Mouse (Mus musculus) gastrocnemius, postnatal 4 days (tissue): ENCODE data around the gene Rita1. TPM values are rescaled to one million over a fixed set of nuclear protein-coding genes. Genes with fewer than 3 reads are reported as not detected.

Experiments
- DNase-seq, 2 experiments: peaks; one replicate each; pipeline ENCODE4 v3.0.0; 2021 to 2022; ENCODE audit warnings: low spot score in 2 of 2, mixed read lengths in 2 of 2
- total RNA-seq, 2 experiments: library from RNA; stranded (reverse); gene quantifications; 2 replicates each; pipeline ENCODE4 v1.2.3; 2021

Gene Rita1
- total RNA-seq, 2 experiments from 2014 or later = 6.1 to 7.2 TPM

- DNase-seq = no peak
Measured at GRCm38 (mm10) chr5:120603515-120603914, 8.9 kb downstream of the Rita1 start.

GRCm38 (mm10) chr5:120602210-120602609, 10.2 kb downstream of the Rita1 start:
- DNase-seq = no peak

GRCm38 (mm10) chr5:120600946-120601668, 11.3 kb downstream of the Rita1 start:
- DNase-seq = no peak

- no peak for DNase-seq
Measured at GRCm38 (mm10) chr5:120599625-120600024, 12.8 kb downstream of the Rita1 start.

- DNase-seq = no peak
Measured at GRCm38 (mm10) chr5:120594485-120594884, 17.9 kb downstream of the Rita1 start.

- no peak for DNase-seq
Measured at GRCm38 (mm10) chr5:120592141-120592540, 20.2 kb downstream of the Rita1 start.

- DNase-seq = no peak
Measured at GRCm38 (mm10) chr5:120590356-120591010, 21.9 kb downstream of the Rita1 start.

- DNase-seq = peak; percentile 98 to 100
Measured at GRCm38 (mm10) chr5:120588569-120589094, 23.8 kb downstream of the Rita1 start, which contains the start of the genes Tpcn1 and Iqcd. Tpcn1 (minus strand) TSS chr5:120588673. Iqcd (plus strand) TSS chr5:120589016.

- no peak for DNase-seq
Measured at GRCm38 (mm10) chr5:120587940-120588568, 24.3 kb downstream of the Rita1 start.

GRCm38 (mm10) chr5:120587616-120587926, 24.8 kb downstream of the Rita1 start:
- DNase-seq = no peak

GRCm38 (mm10) chr5:120586741-120587615, 25.4 kb downstream of the Rita1 start:
- no peak for DNase-seq

GRCm38 (mm10) chr5:120584968-120585367, 27.4 kb downstream of the Rita1 start:
- no peak for DNase-seq

GRCm38 (mm10) chr5:120583511-120583910, 28.9 kb downstream of the Rita1 start:
- no peak for DNase-seq

- no peak for DNase-seq
Measured at GRCm38 (mm10) chr5:120582002-120582401, 30.4 kb downstream of the Rita1 start.

GRCm38 (mm10) chr5:120579898-120580626, 32.3 kb downstream of the Rita1 start:
- no peak for DNase-seq

GRCm38 (mm10) chr5:120579211-120579897, 33.0 kb downstream of the Rita1 start:
- peak in 1 of 2 experiments; percentile 74 for DNase-seq

GRCm38 (mm10) chr5:120578504-120579081, 33.8 kb downstream of the Rita1 start:
- peak in 1 of 2 experiments; percentile 69 for DNase-seq

- no peak for DNase-seq
Measured at GRCm38 (mm10) chr5:120577935-120578441, 34.4 kb downstream of the Rita1 start.

GRCm38 (mm10) chr5:120576781-120577301, 35.5 kb downstream of the Rita1 start:
- DNase-seq = no peak
